Mouse (Mus musculus) left cerebral cortex, postnatal 4 days (tissue): ENCODE measurements around the gene Rab13. TPM values are rescaled to one million over a fixed set of nuclear protein-coding genes. Genes with fewer than 3 reads are reported as not detected.

Source experiments
- DNase-seq: peaks from one replicate; pipeline ENCODE4 v3.0.0-alpha.2; 2022
- intact Hi-C: fragments of 180-260 bp; cut with DNase I; formaldehyde crosslinking; loops from one replicate; pipeline ENCODE4 v1.15.1; 2025
- microRNA-seq: library from miRNA; unstranded; fragments of <30 nt; microRNA quantifications from one replicate; pipeline ENCODE4 v1.2.0, GENCODE M21; 2022
- total RNA-seq, 2 experiments: library from RNA; stranded (reverse); gene quantifications; 2 replicates each; pipeline ENCODE4 v1.2.3; 2021

The Rab13 gene
- total RNA-seq, 2 experiments from 2014 or later = 11.5 to 12.1 TPM

DNA sequence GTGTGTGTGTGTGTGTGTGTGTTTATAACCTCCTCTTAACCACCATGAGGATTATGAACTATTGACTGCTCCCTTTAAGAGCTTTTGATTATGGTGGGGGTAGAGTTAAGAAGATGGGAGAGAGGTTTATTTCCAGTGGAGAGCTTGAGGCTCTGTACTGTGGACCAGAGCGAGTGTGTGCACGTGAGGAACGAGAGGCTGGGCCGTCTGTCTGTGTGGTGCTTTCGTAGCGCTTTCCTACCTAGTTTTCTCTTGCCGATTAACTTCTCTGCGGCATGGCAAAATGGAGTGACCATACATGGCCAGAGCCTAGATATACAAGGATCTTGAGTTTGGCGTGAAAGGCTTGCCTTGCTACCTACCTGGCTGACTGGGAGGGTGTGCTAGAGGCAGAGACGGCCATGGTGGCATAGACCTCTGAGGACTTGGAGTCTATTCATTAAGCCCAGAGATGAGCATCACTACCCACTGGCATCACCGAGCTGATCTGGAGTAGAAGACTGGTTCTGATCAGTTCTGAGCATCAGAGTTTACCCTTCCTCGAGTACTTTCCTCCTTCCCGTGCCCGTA, 42.4 kb downstream of the Rab13 start:
- intact Hi-C loops = no loop called here
- DNase-seq = no peak

DNA sequence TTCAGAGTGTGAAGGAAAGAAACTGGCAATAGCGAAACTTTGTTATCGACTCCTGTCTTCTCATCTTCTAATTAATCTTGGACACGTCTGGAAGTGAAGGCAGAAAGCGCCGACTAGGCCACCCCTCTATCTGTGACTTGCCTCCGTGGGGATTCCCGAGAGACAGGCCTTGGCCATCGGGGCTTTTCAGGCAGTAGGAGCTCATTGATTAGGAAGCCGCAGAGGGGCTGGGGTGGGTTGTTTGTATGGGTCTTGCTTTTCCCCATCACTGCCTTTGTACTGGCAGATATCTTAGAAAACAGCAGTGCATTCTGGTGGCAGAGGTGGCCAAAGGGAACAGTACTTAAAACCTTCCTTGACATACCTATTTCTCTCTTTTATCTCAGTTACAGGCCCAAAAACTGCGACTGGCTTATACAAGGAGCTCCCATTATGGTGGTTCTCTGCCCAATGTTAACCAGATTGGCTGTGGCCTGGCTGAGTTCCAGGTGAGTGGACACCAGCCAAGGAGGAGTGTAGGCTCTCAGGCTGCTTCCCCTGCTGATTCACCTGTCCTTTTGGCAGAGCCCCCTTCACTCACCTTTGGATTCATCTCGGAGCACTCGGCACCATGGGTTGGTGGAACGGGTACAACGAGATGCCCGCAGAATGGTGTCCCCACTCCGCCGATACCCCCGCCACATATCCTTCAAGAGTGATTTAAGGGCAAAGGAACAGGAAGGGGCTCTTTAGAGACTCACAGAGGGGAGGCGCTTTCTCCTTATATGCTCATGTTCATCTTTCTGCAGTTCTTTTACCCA, 43.4 kb downstream of the Rab13 start:
- peak; percentile 80 for DNase-seq
- intact Hi-C loops = no loop called here

DNA sequence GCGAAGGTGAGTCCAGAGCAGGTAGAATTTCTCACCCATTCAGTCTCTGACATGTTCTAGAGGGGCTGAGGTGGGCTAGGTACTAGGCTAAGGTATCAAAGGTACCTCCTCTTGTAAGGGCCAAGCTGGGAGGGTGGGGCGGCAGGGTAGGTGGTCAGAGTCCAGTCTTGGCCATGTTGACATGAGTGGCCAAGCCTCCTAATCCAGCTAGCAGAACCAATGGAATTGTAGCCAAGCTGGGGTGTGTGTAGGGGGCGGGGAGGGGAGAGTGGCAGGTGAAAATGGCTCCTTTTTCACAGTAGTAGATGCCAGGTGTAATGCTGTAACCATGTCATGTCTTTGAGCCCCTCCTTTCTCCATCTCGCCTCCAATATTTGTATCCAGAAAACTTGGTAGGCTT, 45.0 kb downstream of the Rab13 start:
- no peak for DNase-seq
- intact Hi-C loops = no loop called here

DNA sequence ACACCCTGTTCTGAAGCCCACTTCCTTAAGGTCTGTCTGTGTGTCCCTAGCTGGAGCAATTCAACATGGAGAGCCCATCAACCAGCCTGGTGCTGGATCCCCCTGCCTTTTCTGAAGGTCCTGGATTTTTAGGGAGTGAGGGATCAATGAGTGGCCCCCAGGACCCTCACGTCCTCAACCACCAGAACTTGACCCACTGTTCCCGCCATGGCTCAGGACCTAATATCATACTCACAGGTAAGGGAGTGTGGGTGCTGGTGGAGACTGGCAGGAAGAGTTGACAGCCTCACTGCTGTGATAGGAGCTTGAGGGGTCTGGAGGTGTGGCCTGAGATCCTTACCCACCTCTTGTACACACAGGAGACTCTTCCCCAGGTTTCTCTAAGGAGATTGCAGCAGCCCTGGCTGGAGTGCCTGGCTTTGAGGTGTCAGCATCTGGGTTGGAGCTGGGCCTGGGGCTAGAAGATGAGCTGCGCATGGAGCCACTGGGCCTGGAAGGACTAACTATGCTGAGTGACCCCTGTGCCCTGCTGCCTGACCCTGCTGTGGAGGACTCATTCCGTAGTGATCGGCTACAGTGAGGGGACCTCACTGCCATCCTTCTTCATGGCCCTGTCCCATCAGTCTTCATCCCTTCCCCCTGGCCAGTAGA, 49.8 kb downstream of the Rab13 start:
- intact Hi-C loops = no loop called here
- no peak for DNase-seq

DNA sequence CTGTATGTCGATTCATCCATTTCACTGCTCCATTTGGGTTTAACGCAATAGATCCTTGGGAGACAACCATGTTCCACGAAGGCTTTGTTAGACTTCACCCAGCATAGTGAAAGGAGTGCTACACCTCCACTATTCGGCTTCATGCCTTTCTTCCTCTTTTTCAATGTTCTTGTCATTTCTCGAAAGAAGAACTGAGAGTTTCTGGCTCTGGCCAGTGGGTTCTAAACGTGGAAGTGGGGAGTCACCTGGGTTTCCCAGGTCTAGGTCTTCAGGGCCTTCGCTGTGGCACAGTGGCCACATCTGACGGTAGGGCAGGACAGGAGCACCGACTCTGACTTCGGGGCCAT, 51.2 kb downstream of the Rab13 start:
- intact Hi-C loops = no loop called here
- DNase-seq = no peak

DNA sequence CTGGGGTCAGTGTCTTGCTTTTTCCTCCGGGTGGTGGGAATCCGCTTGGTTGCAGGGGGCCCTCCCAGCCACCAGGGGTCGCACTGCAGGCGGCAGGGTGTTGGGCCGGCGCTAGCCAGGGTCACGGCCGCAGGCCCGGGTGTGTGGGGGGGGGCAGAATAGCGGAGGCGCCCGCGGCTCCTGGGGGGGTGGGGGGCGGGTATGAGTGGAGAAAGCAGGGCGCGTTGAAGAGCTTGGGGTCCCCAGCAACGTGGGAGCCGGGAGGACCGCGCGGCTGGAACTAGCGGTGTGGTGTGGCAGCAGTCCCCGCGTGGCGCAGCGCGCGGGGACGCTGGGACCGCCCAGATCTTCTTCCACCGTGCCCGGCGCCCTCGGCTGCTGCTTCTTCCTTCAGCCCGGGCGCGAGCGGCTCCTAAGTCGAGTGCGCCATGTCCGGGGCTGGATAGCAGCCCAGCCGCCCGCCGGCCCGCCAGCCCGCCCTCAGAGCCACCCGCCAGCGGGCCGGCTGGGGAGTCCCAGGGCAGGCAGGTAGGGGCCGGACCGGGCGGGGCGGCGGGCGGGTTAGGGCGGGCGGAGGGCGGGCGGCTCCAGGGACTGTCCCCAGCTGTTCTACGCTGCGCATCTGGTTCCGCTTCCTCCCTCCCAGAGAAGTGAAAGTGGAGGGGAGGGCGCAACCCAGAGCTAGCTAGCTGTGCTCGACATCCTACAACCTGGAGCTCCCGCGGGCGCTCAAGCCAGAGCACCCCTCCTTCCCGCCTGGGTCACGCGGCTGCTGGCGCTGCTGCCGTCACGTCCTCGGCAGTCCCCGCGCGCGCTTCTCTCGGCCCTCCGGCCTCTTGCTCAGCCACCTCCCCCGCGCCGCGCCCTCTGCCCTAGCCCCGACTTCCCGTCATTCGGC, 51.8 kb downstream of the Rab13 start, which contains the start of gene Dennd4b:
Gene Dennd4b (plus strand): TSS at position 152 of the 898 bp plus-strand sequence.
- peak; percentile 93 for DNase-seq
- intact Hi-C loops = no loop called here

DNA sequence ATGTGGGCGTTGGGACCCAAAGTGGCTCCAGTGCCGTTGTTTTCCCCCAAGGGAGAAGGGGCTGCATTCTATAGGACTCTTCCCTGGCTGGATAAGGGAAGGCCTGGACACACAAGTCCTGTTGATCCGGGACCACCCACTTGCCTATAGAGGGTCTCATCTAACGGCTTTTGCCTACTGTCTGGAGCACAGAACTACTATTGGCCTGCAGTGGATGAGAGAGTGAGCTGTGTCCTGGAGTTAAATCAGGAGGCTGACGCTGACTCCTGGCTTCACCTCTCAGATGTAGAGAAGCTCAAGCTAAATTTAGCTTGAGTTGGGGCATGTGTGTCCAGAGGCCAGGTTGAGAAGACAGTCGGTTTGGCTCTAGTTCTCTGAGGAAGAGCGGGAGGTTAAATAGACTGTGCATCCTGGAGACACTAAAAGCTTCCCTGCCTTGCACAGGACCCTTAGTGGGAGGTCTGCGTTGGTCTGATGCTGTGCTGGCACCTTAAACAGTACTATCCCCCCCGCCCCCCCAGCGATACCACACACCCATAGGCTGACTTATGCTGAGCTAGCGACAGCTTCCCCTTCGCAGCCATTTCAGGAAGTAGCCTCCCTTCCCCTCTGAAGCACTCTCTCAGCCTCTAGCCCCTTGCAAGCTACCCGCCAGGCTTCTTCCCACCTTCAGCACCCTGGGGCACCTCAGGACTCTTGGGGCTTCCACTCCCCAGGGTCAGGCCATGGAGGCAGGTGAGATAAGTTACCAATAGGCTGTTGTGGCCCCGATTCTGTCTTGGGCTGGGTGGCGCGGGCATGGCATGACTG, 52.6 kb downstream of the Rab13 start:
- no peak for DNase-seq
- intact Hi-C loops = no loop called here

DNA sequence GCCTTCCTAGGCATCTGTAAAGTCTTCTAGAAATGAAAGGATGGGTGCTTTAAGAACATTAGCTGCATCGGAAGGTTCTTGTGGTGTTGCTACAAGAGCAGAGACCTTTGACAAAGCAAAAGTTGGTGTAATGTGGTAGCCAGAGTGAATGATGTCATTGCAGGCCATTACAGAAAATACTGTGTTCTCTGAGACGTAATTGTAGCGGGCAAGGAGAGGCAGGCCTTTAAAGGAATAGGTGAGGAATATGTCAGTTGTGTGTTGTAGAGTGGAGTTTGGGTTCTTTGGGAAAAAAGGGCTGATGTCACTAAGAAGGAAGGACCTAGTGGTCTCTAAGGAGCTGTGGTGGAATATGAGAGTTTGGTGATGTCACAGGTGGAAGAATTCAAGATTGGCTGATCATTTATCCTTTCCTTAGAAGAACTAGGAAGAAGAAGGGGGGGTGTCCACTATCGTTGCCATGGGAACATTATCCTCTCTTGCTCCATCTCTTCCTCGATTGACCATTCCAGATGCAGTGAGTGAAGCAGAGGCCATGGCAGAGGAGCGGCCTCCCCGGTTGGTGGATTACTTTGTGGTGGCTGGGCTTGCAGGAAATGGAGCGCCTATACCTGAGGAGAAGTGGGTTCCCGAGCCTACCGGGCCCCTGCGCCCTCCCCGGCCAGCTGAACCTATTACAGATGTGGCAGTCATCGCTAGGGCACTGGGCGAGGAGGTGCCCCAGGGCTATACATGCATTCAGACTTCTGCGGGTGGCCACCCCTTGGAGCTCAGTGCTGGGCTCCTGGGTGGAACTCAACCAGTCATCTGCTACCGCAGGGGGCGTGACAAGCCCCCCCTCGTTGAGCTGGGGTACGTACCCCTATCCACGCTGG, 53.6 kb downstream of the Rab13 start:
- intact Hi-C loops = no loop called here

DNA sequence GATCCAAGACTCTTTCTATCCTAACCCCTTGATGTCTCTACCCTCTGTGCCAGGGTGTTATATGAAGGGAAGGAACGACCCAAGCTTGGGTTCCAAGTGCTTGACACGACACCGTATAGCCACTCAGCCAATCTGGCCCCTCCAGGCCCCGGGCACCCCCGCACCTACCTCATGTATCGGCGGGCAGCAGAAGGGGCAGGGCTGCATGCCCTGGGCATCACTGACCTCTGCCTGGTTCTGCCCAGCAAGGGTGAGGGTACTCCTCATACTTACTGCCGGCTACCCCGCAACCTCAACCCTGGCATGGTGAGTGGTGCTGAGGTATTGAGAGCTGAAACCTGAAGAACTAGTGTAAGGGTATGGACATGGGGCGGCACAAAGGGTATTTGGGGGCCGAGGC, 54.7 kb downstream of the Rab13 start:
- intact Hi-C loops = no loop called here
- no peak for DNase-seq

More for the DNA sequence above, 53.6 kb downstream of the Rab13 start:
- DNase-seq = no peak

DNA sequence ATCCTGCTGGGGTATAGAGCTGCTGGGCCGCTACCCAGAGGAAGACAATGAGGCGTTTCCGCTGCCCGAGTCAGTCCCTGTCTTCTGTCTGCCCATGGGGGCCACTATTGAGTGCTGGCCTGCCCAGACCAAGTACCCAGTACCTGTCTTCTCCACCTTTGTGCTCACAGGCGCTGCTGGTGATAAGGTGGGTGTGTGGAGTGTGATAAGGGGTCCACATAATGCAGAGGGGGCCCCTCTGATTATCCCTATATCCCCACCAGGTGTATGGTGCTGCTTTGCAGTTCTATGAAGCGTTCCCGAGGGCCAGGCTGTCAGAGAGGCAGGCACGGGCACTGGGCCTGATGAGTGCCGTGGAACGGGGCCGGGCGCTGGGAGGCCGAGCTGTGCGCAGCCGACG, 55.5 kb downstream of the Rab13 start:
- no peak for DNase-seq
- intact Hi-C loops = no loop called here

DNA sequence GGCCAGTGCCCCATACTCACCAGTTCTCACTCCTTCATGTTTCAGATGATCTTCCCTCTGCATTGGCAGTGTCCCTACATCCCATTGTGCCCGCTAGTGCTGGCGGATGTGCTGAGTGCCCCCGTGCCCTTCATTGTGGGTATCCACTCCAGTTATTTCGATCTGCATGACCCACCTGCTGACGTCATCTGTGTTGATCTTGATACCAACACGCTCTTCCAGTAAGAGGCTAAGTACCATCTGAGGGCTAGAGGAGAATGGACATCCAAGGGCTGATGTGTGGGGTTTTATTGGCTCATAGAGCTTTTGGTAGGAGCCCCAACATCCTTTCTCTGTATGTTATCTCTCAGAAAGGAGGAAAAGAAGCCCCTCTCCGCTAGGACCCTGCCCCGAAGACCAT, 57.3 kb downstream of the Rab13 start:
- no peak for DNase-seq
- intact Hi-C loops = no loop called here

DNA sequence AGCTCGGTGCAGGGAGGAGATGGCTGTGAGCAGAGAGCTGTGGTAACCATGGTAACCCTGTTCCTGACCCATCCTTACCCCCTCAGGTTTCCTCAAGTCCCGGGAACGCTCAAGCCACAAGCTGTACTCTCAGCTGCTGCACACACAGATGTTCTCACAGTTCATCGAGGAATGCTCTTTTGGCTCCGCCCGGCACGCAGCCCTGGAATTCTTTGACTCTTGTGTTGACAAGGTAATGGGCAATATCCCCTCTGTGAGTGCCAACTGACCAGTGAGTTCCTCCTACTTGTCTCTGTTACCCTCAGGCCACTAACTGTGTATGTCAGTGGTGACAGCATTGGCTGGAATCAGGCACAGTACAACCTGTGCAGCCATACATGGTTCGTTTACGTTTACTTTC, 58.7 kb downstream of the Rab13 start:
- intact Hi-C loops = no loop called here
- DNase-seq = no peak

DNA sequence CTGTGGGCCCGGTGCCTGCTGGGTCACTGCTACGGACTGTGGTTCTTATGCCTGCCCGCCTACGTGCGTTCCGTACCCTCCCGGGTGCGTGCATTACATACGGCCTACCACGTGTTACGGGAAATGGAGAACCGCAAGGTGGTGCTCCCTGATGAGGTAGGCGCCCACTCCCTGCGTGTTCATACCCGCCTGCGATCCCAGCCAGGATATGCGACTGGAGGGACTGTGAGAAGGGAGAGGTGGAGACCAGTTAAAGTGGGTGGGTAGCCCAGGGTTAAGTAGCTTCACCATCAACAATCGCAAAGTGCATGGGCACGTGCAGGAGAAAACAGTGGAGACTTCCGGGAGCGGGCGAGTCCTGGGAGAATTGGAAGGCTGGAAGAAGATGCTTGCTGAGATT, 60.4 kb downstream of the Rab13 start:
- no peak for DNase-seq
- intact Hi-C loops = no loop called here

DNA sequence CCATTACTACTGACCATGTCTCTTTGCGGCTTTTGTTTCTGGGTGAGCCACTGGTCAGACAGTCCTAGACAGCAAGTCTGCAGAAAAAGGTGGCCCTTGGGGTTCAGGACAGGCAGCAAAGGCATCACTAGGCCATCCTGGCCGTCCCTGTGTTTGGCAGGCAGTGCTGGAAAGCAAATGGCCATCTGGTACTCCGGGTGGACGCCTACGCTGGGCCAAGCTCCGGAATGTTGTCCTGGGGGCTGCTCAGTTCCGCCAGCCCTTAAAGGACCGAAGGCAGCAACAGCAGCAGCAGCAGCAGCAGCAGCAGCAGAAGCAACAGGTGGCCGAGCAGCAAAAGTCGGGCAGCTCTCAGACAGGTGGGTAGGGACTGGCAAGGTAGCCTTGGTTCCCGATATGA, 61.8 kb downstream of the Rab13 start:
- DNase-seq = no peak
- intact Hi-C loops = no loop called here

Small RNA genes lying within 50 kb of the gene (microRNA-seq; reads per million reads assigned to microRNA genes)
- gene Mir7012 = not detected

Other genes starting within 250 kb of the Rab13 start
- 10 to 100 TPM; 55.0 to 60.9 TPM for gene Hax1, start 214.9 kb upstream of the Rab13 start, total RNA-seq
- gene 4933434E20Rik, start 162.1 kb upstream of the Rab13 start, total RNA-seq = 10 to 100 TPM; 72.3 to 83.5 TPM
- 100 to 1,000 TPM; 212 to 217 TPM for gene Ubap2l, start 161.1 kb upstream of the Rab13 start, total RNA-seq
- 100 to 1,000 TPM; 291 to 310 TPM for gene Tpm3, start 141.0 kb upstream of the Rab13 start, total RNA-seq
- under 1 TPM; 0.46 to 0.50 TPM for gene Nup210l, start 109.6 kb upstream of the Rab13 start, total RNA-seq
- gene Rps27, start within 50 bp of the Rab13 start, total RNA-seq = 1,000 to 10,000 TPM; 1,145 to 1,256 TPM
- gene Jtb, start 17.9 kb downstream of the Rab13 start, total RNA-seq = 10 to 100 TPM; 42.7 to 53.0 TPM
- under 1 TPM; 0.24 to 0.28 TPM for gene Creb3l4, start 29.8 kb downstream of the Rab13 start, total RNA-seq
- gene Slc39a1, start 34.5 kb downstream of the Rab13 start, total RNA-seq = 10 to 100 TPM; 41.2 TPM
- 10 to 100 TPM; 29.6 to 31.4 TPM for gene Crtc2, start 40.5 kb downstream of the Rab13 start, total RNA-seq
- 10 to 100 TPM; 29.8 to 29.9 TPM for gene Dennd4b, start 51.5 kb downstream of the Rab13 start, total RNA-seq
- 100 to 1,000 TPM; 101 to 117 TPM for gene Gatad2b, start 79.5 kb downstream of the Rab13 start, total RNA-seq
- 10 to 100 TPM; 25.8 to 26.3 TPM for gene Slc27a3, start 176.2 kb downstream of the Rab13 start, total RNA-seq
- 10 to 100 TPM; 71.0 to 73.8 TPM for gene Ints3, start 219.9 kb downstream of the Rab13 start, total RNA-seq